Mouse (Mus musculus): ENCODE results near the gene Ifitm10.

GRCm38 (mm10) chr7:142347542-142347941 lies 26.0 kb downstream of the Ifitm10 start:
- TF ChIP-seq POLR2A (IDR thresholded peaks at IDR 0.05; ENCODE audit: borderline replicate concordance, low read depth, low read length) (no peak), CTCF (IDR thresholded peaks at IDR 0.05; ENCODE audit: low read depth, low read length) (no peak)
